Mouse (Mus musculus): ENCODE results near the gene Enox1.

The Enox1 gene

DNA sequence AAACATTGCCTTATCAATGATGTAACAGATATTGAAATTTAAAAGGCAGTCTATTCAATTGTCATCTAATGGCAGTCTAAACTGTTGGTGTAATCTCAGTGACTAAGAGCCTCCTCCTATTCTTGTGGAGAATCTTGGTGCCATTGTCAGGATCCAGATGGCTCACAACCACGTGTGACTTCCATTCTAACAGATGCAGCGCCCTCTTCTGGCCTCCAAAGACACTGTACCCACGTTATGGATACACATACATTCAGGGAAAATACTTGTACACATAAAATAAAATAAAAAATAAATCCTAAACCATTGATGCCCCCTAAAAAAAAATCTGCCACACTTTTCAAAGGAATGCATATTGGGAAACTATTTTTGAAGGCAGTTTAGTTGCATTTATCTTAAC lies 216.6 kb downstream of the Enox1 start:
- DNase-seq (ENCODE audit: low spot score in 2 of 2) = no peak

GRCm38 (mm10) chr14:77375054-77375453 lies 218.5 kb downstream of the Enox1 start:
- no peak for DNase-seq (ENCODE audit: low spot score in 2 of 2)

DNA sequence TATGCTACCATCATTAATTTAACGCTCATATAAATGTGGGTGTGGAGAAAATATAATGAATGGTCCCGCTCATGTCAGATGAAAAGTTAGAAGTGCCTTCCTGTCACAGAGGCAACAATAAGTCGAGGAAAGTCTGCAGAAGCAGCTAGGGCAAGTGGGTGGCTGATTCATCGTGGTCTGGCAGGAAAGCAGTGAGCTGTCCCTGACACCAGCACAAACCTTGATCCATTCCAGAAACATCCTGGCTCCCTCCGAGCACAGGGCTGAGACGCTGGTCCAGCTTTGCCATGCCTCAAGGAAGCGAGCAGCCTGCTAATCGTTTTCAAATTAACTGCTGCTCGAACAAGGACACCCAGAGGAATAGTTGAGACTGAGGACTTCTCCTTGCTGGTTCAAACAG lies 219.1 kb downstream of the Enox1 start:
- no peak for DNase-seq (ENCODE audit: low spot score in 2 of 2)

GRCm38 (mm10) chr14:77376731-77377130 lies 220.2 kb downstream of the Enox1 start:
- DNase-seq (ENCODE audit: low spot score in 2 of 2) = no peak

- DNase-seq (ENCODE audit: low spot score in 2 of 2) = no peak
These were observed 220.9 kb downstream of the Enox1 start for GRCm38 (mm10) chr14:77377439-77377838.

DNA sequence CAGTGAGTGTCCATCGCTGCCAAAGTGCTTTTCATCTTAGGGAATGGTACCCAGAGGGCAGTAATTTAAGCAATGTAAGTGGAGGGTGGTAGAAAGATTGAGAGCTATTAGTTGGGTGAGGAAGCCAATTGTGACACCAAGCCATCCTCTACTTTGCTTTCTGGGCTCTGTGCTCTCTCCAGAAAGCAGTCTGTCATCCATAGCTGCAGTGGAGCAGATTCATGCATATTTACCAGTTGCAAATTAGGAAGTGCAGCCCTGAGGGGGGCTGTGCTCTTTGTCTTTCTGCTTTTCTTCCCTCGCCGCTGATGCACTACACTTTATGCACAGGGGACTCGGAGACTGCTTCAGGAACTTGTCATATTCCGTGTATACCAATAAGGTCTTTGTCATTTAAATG lies 221.3 kb downstream of the Enox1 start:
- no peak for DNase-seq (ENCODE audit: low spot score in 2 of 2)

- DNase-seq (ENCODE audit: low spot score in 2 of 2) = no peak
These were observed 225.0 kb downstream of the Enox1 start for GRCm38 (mm10) chr14:77381532-77381931.

GRCm38 (mm10) chr14:77385621-77386020 lies 229.1 kb downstream of the Enox1 start:
- no peak for DNase-seq (ENCODE audit: low spot score in 2 of 2)

GRCm38 (mm10) chr14:77387877-77388276 lies 231.3 kb downstream of the Enox1 start:
- no peak for DNase-seq (ENCODE audit: low spot score in 2 of 2)

- DNase-seq (ENCODE audit: low spot score in 2 of 2) = no peak
These were observed 232.7 kb downstream of the Enox1 start for GRCm38 (mm10) chr14:77389276-77389675.

DNA sequence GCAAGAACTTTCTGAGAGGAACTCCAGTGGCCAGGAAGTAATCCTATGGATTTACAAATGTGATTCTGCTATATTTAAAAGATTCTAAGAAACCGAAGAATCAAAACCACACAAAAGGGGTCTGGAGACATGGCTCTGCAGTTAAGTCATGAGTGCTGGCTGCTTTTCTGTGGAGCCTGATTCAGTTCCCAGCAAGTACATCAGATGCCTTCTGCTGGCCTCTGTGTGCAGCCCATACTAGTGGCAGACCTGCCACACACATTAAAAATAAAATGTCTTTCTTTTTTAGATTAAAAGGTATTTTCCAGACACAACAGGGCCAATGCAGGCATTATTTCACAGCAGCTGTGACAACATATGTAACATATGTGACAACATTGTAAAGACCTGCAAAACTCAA lies 235.9 kb downstream of the Enox1 start:
- DNase-seq (ENCODE audit: low spot score in 2 of 2) = no peak

DNA sequence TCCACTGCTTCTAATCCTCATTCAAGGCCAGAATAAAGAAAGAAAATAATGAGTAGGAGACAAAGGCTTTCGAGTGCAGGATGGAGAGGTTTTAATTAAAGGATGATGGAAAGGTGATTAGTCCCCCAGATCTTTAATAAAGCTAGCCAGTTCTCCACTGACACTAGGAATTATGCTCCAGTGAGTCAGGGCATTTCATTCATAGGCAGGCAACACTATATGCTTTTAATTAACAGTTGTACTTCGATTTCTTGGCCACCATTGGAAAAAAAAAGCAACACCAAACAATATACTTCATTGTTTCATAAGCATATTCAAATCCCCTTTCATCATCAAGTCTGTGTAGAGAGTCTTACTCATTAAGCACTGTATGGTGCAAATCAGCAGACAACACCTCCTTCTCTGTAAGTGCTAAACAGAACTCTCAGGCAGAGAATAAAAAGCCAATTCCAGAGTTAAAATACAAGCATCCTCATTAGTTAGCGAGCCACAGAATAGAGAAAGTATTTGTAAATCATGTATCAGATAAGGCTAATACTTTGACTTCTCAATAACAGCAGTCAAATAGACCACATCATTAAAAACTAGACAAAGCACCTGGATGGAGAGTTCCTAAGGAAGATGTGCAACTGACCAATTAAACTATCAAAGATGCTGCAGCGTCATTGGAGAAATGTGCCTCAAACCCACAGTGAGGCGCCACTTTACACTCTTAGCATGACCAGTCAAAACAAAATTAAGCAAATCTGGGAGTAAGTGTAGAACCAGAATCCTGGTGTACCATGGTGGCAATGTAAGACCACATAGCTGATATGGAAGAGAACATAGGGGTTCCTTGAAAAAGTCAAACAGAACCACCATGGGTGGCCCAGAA lies 249.9 kb downstream of the Enox1 start:
- no peak for DNase-seq (ENCODE audit: low spot score in 2 of 2)

- DNase-seq (ENCODE audit: low spot score in 2 of 2) = no peak
These were observed 252.8 kb downstream of the Enox1 start for GRCm38 (mm10) chr14:77409271-77409940.

- no peak for DNase-seq (ENCODE audit: low spot score in 2 of 2)
These were observed 253.8 kb downstream of the Enox1 start for GRCm38 (mm10) chr14:77410354-77410753.

GRCm38 (mm10) chr14:77413106-77413505 lies 256.5 kb downstream of the Enox1 start:
- DNase-seq (ENCODE audit: low spot score in 2 of 2) = no peak

DNA sequence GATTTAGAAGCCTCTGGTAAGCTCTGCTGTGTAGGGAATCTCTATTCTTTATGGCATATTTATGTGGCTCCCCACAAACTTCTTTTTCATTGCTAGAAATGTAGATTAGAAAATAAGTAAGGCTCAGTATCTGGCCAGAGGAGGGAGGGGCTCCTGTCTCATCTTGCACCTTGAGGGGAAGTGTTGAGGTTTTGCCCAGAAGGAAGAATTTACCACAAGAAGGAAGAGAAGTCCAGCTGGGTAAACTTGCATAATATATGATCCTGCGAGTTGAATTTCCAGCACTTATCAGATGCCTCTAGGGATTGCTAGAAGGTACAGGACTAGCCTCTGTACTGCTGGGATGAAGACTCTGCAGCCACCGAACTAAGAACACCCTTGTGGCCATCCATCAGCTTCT lies 259.8 kb downstream of the Enox1 start:
- no peak for DNase-seq (ENCODE audit: low spot score in 2 of 2)

GRCm38 (mm10) chr14:77421031-77421430 lies 264.5 kb downstream of the Enox1 start:
- DNase-seq (ENCODE audit: low spot score in 2 of 2) = no peak

GRCm38 (mm10) chr14:77423194-77423593 lies 266.6 kb downstream of the Enox1 start:
- no peak for DNase-seq (ENCODE audit: low spot score in 2 of 2)

GRCm38 (mm10) chr14:77439426-77439825 lies 282.9 kb downstream of the Enox1 start:
- no peak for DNase-seq (ENCODE audit: low spot score in 2 of 2)

- no peak for DNase-seq (ENCODE audit: low spot score in 2 of 2)
These were observed 284.2 kb downstream of the Enox1 start for GRCm38 (mm10) chr14:77440805-77441204.

GRCm38 (mm10) chr14:77441541-77441940 lies 285.0 kb downstream of the Enox1 start:
- no peak for DNase-seq (ENCODE audit: low spot score in 2 of 2)

GRCm38 (mm10) chr14:77448001-77448400 lies 291.4 kb downstream of the Enox1 start:
- DNase-seq (ENCODE audit: low spot score in 2 of 2) = no peak

- DNase-seq (ENCODE audit: low spot score in 2 of 2) = no peak
These were observed 295.4 kb downstream of the Enox1 start for GRCm38 (mm10) chr14:77451916-77452315.

All from urinary bladder, adult 18-20 months (tissue).